Mouse (Mus musculus) cerebellum, adult (tissue): ENCODE data around the gene Neurod6.
"Not testable (repeated sequence)": the region's sequence is repeated elsewhere in the genome, so short reads cannot be mapped to it uniquely, and the experiment has no call there.

Source experiments
- ATAC-seq: cut with Nextera tagmentation; 2 replicates; pipeline ENCODE4 v1.9.2; 2017; ENCODE audit warnings: mild to moderate bottlenecking, moderate library complexity, mixed read lengths; ENCODE audit not compliant: insufficient number of reproducible peaks, low FRiP score, low TSS enrichment

Neurod6 gene

DNA sequence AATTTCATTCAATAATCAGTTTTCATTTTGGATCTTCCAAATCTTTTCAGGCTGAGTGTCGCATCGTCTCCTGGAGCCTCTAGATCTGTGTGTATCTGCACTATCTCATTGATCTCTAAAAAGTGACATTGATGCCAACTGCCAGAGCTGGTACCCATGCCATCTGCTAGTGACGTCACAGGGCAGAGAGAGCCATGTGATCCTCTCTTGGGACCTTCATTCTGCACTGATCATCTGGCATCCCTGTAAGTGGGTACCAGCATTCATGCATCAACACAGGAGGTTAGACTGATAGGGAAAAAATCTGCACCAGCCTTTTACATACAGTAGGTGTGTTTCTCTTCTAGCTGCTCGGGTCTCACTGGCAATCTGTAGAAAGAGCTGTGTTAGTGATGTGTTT is at the start of gene Neurod6:
Neurod6 (minus strand) TSS at position 290 of the 400 bp plus-strand sequence.
- 0 out of 2 replicates have a peak, but pooled peaks have one; percentile 11 for ATAC-seq

DNA sequence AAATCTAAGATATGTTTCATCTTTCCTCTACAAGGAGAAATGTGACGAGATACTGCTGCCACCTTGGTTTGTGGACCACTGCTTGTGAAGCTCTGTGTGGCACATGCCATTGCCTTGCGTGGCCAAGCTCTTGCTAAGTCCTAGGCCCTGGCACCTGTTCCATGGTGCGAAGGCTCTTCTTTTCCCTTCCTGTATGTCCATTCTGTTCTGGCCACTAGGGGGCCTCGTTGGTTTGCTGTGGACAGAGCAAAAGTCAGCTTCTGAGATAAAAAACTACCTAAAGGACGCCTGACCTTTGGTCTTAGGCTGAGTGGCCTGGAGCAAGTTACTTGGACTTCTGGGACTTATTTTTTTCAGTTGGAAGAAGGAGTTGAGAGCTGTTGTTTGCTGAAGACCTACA is 36.1 kb upstream of the Neurod6 start:
- ATAC-seq: peak; percentile 49; the same call in 1 of the 2 replicates

DNA sequence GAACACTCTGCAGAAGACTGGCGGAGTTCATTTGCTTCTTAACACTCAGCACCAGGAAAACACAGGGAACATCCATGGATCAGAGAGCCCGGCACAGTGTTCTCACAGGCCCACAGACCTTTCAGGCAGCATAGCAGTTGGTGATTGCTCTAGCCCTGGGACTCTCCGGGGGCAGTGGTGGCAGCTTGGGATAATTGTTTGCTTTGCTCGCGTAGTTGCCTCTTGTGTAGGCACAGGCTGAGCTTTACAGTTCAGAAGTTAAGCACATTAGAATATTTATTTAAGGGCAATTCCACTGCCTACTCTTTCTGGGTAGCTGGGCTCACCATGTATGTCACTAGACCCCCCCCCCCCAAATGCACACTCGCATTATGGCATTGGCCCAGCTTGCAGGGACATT is 34.4 kb upstream of the Neurod6 start:
- no peak for ATAC-seq

DNA sequence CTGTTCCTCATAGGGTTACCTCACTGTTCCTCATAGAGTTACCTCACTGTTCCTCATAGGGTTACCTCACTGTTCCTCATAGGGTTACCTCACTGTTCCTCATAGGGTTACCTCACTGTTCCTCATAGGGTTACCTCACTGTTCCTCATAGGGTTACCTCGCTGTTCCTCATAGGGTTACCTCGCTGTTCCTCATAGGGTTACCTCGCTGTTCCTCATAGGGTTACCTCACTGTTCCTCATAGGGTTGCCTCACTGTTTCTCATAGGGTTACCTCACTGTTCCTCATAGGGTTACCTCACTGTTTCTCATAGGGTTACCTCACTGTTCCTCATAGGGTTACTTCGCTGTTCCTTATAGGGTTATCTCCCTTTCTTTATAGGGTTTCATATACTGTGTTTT is 29.9 kb upstream of the Neurod6 start:
- ATAC-seq: not testable (repeated sequence)

DNA sequence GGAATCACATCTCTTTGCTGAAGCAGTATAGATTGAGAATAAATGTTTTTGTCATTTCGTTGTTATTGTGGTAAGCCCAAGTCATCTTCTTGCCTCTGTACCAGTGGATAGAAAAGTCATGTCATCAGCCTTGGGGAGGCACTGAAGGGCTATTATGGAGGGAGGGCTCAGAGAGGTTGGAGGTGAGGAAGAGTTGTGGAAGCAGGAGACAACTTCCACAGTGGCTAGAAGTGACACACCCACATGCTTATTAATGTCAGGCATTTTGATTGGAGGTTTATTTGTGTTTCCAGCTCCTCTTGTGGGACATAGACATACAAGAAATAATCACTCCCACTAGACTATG is 23.7 kb upstream of the Neurod6 start:
- ATAC-seq: no peak

DNA sequence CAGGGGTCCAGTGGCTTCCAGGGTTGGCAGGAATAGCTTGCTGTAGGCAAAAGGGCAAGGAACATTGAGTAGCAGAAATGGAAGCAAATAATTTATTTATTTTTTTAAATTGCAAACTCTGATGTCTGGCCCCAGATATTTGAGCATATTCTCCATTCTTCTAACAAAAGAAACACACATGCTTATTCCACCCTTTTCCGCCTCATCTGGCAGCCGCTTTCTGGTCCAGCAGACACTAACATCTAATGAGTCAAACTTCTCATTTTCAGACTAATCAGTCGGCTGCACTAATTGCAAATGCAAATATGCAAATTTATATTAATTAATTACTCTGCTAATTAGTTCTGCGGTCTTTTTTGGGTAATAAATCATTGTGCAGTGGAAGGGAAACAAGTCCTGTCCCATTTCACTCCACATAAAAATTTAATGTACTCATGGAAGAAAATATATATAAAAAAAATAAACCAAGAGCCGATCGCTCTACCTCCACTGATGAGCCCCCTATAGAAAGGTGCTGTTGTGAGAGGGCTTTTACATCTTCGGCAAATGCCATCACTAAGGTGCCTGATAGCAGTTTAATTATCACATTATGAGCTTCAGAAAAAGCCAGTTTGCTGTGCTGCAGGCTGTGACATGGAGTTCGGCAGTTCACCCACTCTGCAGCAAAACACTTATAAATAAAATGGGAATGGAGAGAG is 23.1 kb upstream of the Neurod6 start:
- no peak for ATAC-seq

DNA sequence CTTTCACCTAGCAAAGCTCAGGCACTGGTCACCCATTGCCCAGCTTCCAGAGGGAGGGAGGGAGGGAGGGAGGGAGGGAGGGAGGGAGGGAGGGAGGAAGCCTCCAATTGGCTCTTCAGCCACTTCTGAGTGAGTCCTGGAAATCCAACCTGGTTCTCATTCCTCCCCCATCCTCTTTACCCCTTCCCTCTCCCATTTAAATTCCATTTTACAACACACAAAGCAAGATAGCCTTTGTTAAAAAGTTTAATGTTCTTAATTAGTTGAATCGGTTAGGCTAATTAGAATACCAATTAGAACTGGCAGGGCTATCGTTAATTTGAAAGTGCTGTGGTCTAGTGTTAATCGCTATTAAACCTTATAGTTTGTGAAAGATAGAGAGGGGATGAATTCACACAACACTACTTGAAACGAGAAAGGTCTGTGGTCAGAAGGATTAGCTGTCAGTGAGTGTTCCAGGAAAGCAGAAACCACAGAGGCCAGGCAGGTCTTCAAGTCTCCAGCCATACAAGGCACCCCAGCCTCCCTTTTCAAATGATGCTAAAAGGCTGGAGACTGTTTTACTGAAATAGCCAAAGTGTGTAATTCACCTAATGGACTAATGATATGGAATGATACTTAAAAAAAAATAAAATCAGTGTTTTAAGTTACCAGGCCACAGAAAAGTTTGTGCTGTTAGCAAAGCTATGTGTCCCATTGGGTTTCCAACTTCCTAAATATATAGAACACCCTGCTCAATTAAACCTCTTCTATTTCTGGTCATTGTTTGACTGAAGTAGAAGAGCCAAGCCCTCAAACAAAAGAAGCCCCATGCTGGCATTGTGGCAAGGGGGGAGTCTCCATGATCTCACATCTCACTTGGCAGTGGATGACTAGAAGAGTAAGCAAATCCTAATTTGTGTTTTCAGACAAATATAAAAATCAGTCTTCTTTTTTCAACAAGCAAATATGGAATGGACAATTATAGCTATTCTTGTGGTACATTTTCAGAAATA is 19.6 kb upstream of the Neurod6 start:
- ATAC-seq: no peak

DNA sequence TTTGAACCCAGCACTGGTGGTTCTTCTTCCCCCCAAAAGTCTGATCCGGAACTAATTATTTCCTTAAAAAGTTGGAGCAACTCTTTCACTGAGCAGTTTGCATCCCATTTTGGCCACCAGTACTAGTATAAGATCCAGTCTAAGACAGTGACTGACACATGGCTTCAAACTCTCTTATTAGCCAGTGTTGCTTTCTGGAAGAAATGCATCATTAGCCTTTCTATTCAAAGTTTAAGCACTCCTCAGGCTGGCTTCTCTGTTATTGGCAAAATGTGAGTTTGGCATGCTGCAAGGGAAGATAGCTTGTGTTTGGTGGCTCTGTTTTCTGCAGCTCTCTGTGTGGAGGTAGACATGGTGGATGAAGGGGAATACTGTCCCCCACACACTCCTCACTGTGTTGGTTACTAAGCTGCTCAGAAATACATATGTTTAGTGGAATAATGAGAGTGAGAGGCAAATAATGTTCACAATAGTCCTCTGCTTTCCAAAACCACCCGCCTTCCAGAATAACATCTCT is 9.0 kb upstream of the Neurod6 start:
- no peak for ATAC-seq

DNA sequence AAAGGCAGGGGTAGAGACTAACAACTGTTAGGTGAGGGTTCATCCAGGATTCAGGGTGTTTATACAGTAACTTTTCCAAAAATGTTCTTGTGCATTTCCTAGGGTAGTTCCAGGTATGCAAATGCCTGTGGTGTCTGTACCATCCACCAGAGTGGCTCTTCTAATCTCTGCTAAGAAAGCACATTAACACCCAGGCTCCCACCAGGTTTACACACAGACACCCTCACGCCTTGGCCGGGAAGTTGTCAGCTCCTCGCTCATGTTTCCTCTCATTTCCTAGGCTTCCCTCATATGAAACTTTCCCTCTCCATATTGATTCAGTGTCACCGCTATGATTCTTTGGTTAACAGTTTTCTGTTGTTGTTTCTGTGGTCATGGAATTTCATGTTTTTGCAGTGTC is 2.4 kb upstream of the Neurod6 start:
- ATAC-seq: no peak

DNA sequence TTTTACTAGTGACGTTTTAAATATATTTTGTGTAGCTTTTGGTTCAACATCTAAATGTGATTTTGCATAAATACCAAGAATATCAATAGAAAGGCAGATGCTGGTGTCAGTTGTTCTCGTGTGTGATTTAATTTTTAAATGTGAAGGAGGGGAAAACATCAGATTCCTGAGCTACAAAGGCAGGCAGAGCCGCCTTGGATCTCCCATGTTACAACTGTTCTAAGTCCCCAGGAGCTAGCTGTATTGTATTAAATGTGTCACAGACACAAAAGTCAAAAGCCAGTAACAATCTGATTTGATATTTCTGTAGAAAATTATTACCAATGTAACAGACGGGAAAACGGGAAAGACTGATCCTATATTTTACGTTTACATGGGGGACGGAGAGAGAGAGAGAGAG is 1.8 kb upstream of the Neurod6 start:
- ATAC-seq: no peak

DNA sequence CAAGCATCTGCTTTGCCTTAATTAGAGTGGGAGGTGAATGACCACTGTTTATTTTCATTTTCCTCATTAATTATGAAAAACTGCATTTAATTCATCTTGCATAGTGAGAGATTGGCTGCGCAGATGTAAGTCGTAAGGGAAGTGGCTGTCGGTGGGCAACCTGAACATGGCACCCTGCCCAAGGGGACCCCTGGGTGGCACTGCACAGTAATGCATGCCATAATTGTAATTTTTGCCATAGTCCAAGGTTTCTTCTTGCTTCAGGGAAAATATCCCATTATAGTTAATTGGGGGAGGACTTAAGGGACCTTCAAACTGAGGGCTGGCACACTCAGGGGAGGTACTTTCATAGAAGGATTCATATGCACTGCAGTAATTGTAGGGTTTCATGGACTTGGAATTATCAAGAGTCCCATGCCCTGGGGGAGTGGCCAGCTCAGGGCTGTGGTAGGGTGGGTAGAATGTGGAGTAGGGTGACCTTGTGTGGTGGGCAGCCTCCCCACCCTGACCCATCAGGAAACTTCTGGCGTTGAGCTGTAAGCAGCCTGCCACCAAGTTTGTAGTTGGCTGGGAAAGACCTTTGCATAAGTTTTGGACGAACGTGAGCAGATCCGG is 2.4 kb downstream of the Neurod6 start:
- no peak for ATAC-seq

DNA sequence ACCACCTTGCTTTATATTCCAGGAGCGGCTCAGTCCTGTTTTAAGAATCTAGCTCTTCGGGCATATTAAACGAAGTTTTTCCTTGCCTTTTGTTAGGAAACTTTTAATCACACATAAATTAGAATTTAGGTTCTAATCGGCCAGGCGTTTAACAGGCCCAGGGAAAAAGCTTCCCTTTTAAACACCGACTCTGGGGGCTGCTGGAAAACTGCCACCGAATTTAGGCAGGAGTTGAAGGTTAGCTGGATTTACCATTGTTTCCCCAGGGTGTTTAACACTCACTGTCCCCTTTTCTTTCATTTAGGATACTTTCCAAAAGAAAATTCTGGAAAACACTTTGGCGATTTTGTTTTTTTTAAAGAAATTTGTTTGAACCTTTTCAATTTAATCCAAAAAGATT is 3.7 kb downstream of the Neurod6 start:
- ATAC-seq: no peak

DNA sequence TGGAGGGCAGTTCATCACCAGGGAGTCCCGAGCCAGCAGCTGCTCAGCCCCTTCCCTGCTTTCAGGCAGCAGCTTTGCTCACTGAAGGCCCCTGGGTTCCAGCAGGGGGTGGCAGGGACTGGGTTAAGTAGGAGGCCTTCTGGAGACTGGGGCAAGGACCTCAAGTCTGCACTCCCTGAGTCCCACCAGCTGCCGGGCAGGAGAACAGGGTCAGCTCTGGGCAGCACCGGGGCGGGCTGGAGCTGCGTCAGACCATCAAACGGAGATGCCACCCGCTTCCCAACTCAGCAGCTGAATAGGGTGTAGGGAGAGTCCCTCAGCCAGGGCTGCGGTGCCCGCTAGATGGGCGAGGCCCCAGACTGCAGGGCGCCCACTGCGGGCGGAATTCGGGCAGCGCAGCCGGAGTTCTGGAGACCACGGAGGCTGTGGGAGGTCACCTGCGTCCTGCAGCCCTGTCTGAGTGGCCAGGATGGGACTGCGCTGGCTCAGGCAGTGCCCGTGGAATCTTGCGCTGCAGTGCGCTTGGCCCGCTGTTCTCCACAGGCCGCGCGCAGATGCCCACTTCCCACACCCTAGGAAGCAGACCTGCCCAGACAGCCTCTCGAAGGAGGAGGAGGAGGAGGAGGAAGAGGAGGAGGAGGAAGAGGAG is 4.3 kb downstream of the Neurod6 start:
- ATAC-seq: peak; percentile 57

DNA sequence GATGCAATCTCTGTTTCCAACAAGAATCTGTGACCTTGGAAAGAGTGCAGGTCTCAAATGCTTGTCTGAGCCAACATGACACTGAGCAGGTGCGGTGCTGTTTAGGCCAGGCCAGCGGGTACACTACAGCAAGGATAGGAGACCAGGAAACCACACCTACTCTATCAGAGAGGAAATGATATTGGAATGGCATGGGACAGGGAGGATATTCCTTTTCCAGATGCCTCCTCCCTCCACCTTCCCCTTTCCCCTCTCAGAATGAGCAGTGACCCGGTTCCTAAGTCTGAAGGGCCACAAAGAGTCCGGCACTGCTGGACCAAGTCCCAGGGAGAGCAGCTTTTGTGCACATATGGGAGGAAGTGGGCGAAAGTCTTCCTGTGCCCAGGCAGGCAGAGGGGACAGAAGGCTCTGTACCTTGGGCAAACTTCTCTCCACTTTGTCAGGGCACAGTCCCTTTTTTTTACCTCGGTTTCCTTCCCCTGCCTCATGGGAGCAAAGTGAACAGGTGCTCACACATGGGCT is 4.9 kb downstream of the Neurod6 start:
- ATAC-seq: peak; percentile 37; the same call in 1 of the 2 replicates

DNA sequence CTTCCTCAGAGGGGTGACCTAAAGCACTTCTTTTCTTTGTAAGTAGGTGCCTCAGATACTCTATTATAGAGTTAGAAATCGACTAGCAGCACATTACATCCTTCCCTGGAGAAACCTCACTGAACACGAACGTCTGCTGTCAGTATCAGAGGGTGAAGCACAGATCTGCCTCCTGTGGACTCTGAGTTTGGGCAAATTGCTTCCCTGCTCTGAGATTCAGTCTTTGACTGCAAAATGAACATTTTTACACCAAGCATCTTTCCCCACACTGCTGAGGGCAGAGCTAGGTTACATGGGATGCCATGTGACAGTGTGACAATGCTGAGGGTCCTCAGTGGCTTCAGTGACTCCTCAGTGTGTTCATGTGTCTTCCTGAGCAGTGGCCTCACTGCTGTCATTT is 13.3 kb downstream of the Neurod6 start:
- ATAC-seq: no peak

DNA sequence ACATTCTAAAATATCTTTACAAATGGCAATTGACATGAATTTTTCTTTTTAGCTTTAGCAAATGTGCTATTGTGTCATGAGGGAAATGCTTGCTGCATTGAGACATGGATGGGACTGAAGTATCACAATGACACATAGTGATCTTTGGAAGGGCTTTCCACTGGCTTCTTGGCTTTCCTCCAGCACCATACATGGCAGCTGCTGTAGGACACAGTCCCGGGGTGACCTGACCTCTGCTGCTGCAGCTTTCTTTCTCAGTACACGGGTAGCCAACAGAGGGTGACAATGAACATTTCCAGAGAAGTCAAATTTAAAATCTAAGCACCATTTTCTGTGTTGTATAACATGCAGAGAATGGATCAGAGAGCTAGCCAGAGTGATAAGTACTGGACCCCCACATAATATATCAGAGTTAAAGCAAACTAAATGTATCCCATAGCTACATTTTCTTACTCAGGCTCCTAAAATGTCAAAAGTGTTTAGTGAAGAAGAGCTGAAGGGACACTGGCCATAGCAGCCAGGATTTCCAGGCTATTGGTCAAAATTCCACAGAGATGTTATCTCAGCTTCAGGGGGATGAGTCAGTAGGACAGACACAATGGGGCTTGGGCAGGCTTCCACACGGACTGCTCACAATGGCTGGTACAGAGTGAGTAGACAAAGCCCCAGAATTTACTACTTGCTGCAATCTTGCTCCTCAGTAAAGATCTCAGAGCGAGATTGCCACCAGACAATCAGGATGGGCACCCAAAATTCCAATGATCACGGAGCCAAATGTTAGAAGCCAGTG is 19.7 kb downstream of the Neurod6 start:
- ATAC-seq: no peak

DNA sequence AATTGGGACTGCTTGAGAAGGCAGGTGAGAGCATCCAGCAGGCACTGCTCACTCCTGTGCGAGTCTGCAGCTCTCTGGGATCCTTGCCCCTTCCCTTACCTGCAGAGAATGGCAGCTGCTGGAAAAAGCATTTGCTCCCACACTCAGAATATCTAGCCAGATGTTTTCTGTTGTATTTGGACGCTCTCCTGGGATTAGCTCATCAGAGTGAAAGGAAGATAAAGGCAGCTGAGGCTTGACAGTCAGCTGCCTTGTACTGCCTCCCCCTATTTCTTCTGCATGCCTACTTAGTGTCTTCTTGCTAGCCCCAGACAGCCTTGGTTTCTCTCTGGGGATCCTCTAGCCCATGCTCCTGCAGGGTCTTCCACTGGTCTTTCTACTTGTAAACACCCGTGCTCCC is 31.1 kb downstream of the Neurod6 start:
- no peak for ATAC-seq

DNA sequence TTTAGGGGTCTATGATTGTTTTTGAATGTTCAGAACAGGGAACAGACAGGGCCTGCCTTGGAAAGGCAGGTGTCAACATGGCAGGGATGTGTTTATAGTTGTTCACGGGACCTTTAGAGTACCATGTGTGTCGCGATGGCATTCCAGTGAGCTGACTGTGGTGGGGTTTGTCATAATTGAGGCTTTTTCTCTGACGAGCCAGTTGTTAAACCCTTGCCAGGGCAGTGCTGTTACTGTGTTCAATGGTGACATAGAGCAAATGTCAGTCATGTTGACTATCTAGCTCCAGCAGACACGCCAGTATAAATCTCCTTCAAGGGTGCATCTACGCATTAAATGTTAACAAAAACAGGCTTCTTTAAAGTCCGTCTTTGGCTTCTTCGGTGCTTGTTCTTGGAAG is 31.5 kb downstream of the Neurod6 start:
- ATAC-seq: no peak

DNA sequence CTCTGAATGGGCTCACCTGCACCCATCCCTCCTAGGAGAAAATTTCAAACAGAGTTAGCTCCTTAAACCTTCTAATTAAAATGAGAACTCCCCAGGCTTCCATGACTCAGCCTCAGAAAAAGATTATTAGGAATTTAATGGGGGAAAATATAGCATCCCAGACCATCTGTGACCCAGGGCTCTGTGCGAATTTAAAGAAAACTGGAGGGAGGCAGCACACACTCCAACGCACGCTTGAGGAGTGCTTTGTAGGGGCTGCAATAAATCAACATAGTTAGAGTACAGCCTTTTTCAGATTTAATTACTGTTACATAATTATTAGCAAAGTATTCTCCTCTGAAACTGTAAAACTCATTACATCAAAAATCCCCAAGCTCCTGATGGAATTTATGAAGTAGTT is 32.2 kb downstream of the Neurod6 start:
- ATAC-seq: no peak
